Mouse (Mus musculus): ENCODE results near the gene Ucn3.

DNA sequence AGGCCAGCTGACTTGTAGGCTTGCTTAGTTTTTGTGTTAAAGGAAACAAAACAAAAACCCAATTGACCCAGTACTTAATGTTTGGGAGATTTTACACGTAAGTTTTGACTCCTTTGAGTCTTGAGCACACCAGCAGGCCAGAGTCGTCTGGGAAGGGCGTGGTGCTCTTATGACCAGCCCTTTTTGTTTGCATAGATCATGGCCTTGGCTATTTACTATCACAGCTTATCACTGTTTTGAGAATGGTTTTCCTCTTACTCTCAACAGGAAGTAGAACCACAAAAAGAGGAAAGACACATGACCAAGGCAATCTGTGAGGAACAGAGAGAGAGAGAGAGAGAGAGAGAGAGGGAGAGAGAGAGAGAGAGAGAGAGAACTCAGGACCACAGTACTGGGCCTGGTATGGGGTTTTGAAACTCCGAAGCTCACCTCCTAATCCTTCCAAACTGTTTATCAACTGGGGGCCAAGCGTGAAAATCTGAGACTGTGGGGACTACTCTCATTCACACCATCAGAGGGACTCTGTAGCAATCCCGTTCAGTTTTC lies 37.9 kb downstream of the Ucn3 start:
- TF ChIP-seq CTCF (IDR thresholded peaks at IDR 0.05; ENCODE audit: control insufficient read depth, insufficient read depth, insufficient read length) = no peak
- TF ChIP-seq USF1 (IDR thresholded peaks at IDR 0.05; ENCODE audit: low read depth) = no peak
- no peak for TF ChIP-seq MYOD1 (IDR thresholded peaks at IDR 0.05; ENCODE audit: control insufficient read depth, insufficient read length, low read depth)
- no peak for TF ChIP-seq CEBPB (IDR thresholded peaks at IDR 0.05; ENCODE audit: low read depth)
